Mouse (Mus musculus): ENCODE results near the gene Maml3.

The Maml3 gene

GRCm38 (mm10) chr3:52104636-52105151 lies at the start of gene Maml3:
TSS of gene Maml3 (minus strand) at chr3:52105076.
- DNase-seq, result peak; percentile 85

GRCm38 (mm10) chr3:52151155-52151554 lies 46.3 kb upstream of the Maml3 start:
- no peak for DNase-seq

- DNase-seq, result no peak
Observed at GRCm38 (mm10) chr3:52148301-52148700, 43.4 kb upstream of the Maml3 start.

- DNase-seq, result no peak
Observed at GRCm38 (mm10) chr3:52144776-52145460, 40.0 kb upstream of the Maml3 start.

GRCm38 (mm10) chr3:52143017-52143416 lies 38.1 kb upstream of the Maml3 start:
- no peak for DNase-seq

GRCm38 (mm10) chr3:52140162-52140561 lies 35.3 kb upstream of the Maml3 start:
- peak; percentile 51 for DNase-seq

- DNase-seq, result no peak
Observed at GRCm38 (mm10) chr3:52125421-52125820, 20.5 kb upstream of the Maml3 start.

- no peak for DNase-seq
Observed at GRCm38 (mm10) chr3:52120858-52121257, 16.0 kb upstream of the Maml3 start.

- no peak for DNase-seq
Observed at GRCm38 (mm10) chr3:52119216-52119615, 14.3 kb upstream of the Maml3 start.

- DNase-seq, result no peak
Observed at GRCm38 (mm10) chr3:52115421-52115820, 10.5 kb upstream of the Maml3 start.

- no peak for DNase-seq
Observed at GRCm38 (mm10) chr3:52108027-52108426, 3.2 kb upstream of the Maml3 start.

GRCm38 (mm10) chr3:52105156-52105555 lies 280 bp upstream of the Maml3 start:
- DNase-seq, result peak; percentile 34

GRCm38 (mm10) chr3:52104208-52104607 lies 668 bp downstream of the Maml3 start:
- no peak for DNase-seq

- DNase-seq, result peak; percentile 60
Observed at GRCm38 (mm10) chr3:52103531-52104181, 1.2 kb downstream of the Maml3 start.

- peak; percentile 63 for DNase-seq
Observed at GRCm38 (mm10) chr3:52102601-52103530, 2.0 kb downstream of the Maml3 start.

GRCm38 (mm10) chr3:52101977-52102600 lies 2.8 kb downstream of the Maml3 start:
- DNase-seq, result peak; percentile 81

GRCm38 (mm10) chr3:52101401-52101976 lies 3.4 kb downstream of the Maml3 start:
- no peak for DNase-seq

GRCm38 (mm10) chr3:52100926-52101325 lies 4.0 kb downstream of the Maml3 start:
- DNase-seq, result no peak

GRCm38 (mm10) chr3:52100306-52100705 lies 4.6 kb downstream of the Maml3 start:
- DNase-seq, result no peak

- DNase-seq, result no peak
Observed at GRCm38 (mm10) chr3:52099286-52099685, 5.6 kb downstream of the Maml3 start.

- DNase-seq, result no peak
Observed at GRCm38 (mm10) chr3:52091261-52091797, 13.5 kb downstream of the Maml3 start.
